Mouse (Mus musculus) naive thymus-derived CD4-positive, alpha-beta T cell, adult 2 months (primary cell): ENCODE data around the gene Radil.

Experiments used
- DNase-seq: peaks from one replicate; pipeline ENCODE4 v3.0.0-alpha.2; 2011; ENCODE audit warnings: low read depth

Gene Radil

DNA sequence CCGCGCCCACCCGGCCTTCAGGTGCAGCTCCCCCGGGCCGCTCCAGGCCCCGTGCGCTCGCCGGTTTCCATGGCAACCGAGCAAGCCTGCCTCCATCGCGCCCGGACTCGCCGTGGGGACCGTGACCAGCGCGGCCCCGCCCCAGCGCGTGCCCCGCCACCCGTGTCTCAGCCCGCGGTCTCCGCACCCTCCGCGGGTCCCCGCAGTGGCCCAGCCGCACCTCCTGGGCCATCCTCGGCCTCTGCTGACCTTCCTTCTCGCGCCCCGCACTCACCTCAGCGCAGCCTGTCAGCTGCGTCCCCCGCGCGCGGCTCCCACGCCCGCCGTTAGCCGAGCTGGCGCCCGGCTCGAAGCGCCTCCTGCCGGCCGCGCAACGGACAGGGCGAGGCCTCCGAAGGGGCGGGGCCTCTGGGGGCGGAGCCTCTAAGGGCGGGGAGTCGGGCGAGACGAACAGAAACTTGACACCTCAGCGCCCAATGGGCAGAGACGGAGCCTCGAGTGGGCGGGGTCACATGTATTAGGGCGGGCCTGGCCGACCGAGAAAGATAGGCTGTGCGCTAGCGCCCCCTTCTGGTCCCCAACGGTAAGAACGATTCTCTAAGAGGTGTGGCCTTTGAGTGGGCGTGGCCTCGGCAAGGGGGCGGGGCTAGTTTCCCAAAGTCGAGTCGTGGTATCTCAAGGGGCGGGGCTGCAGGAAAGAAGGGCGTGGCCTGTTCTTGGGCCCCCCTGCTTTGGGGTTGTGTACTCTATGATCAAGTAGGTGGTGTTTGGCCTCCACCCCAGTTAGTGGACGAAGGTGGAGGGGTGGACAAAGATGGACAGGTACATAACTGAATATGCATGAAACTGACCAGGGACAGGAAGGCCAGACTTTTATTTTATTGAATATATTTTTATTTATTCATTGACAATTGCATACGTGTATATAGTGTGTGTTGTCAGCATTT lies at the start of gene Radil:
Gene Radil (minus strand): TSS at position 393 of the 947 bp plus-strand sequence.
- DNase-seq = peak; percentile 51

DNA sequence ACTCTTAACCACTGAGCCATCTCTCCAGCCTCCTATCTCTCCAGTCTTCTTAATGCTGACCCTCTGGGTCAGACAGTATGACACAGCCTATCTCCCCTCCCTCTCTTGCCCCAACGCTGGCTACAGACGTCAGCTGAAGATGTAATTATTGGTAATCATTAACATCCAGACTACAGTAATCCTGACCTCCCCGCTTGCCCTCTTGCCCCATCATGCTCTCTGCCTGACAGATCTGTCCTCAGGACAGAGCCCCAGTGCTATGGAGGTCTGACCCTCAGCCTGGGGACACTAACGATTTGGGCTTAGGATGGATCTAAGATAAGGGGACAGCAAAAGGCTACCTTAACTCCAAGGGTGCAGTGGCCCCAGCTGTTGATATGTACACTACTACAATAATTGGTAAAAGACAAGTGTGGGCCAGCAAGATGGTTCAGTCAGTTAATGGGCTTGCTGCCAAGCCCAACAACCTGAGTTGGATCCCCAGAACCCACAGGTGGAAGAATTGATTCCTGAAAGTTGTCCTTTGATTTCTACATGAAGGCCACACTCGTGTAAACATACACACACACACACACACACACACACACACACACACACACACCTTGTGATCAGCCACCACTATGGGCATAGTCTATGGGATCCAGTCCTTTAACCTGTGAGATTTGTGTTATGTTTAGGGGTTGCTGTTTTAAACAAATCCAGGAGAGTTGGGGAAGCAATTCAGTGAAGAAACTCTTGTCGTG lies 46.9 kb upstream of the Radil start:
- DNase-seq = no peak

DNA sequence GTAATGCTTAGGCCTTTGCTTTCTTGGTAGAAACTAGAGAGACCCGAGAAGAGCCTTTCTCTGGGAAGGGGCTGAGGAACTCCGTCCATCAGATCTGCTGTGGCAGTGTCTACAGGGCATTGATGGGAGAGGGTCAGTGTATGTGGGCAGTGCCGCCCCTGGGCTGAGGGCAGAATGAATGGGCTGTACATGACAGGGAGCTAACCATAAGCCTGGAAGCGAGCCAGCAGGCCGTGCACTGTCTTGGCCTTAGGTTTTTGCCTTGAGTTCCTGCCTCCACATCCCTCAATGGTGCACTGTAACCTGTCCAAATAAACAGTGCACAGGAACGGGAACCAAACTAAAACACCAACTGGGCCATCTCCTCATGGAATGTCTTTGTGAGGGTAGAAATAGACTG lies 45.8 kb upstream of the Radil start:
- no peak for DNase-seq

DNA sequence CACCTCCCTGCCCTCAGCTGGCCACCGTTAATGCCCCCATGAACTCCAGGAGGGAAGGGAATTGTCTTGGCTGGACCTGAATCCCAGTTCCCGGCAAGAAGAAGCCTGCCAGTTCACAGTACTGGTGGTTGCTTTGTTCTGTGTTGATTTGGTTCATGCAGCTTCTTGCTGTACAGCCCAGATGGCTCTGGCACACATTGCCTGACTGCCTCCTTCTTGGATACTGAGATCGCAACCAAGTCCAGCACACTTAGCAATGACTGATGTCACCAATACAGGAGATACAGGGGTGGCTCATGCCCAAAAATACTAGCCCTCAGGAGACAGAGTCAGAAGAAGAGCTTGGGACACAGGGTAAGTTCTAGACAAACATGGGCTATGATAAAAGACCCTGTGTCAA lies 44.8 kb upstream of the Radil start:
- DNase-seq = no peak

DNA sequence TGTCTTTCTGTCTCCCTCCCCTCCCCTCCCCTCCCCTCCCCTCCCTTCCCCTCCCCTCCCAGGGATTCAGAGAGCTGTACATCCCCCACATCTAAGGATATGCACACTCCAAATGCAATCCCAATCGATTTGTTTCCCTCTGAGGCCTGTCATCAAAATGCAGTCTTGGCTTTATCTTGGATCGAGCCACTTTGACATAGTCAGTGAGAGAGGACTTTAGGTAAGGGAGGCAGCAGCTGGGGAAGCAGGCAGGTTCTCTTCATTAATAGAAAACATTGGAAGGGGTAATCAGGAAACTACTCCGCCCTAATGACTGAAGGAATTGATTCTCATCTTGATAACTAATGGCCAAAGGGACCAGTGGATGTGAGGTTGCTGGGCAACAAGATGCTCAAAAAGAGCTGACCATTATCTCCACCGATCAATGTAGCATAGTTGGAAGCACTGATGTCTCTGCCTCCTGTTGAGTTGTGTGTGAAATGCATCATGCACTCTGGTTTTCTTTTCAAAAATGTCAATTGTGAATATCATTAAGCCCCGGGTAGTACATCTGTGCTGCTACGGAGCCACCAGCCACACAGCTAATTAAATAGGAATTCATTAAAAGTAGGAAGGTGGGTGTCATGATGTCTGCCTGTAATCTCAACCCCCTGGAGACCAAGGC lies 40.2 kb upstream of the Radil start:
- no peak for DNase-seq

DNA sequence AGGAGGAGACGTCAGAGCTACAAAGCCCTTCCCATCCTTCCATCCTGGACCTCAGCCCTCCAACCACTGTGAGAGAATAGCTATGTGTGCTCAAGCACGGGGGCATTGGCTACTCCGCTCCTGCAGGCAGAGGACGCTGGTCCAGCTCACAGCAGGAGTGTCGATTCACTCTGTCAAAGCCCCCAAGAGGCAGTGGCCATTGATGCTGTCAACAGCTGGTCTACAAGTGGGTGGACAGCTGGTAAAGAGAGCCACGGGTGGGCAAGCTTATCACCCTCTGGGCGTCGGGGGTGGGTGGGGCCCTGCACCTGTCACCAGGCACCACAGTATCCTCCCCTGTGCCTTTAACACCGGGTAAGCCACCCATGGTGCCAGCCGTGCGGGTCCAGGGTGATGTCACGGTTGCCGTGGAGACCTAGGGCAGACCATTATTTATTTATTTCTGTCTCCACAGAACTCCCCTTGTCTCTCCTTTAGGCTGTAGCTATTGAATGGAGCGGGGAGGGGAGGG lies 32.8 kb upstream of the Radil start:
- no peak for DNase-seq

DNA sequence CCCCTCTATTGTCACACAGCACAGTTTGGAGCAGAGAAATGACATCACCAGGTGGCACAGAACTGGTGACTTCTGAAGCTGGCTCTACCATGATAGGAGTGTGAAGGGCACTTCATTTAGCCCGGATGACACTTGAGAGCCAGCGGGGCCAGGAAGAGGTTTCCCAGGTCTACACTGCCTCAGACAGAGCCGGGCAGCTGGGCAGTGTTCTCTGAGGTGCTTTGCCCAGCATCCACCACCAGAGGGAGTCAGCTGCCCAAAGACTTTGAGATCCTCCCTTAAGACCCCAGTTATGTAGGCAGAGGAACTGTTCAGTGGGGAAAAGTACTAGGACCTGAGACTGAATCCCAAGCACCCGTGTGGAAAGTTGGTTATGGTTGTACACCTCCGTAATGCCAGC lies 30.6 kb upstream of the Radil start:
- peak; percentile 23 for DNase-seq

DNA sequence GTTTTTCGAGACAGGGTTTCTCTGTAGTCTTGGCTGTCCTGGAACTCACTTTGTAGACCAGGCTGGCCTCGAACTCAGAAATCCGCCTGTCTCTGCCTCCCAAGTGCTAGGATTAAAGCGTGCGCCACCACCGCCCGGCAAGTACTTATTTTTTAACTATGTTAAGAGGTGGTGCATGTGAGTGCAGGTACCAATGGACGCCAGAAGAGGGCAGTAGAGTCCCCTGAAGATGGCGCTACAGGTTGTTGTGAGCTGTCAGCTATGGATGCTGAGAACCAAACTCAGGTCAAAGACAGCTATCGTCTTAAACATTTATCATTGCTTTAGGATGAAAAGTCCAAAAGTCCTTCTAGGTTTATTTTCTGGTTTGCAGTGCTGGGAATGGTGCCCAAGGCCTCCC lies 27.3 kb upstream of the Radil start:
- DNase-seq = no peak

DNA sequence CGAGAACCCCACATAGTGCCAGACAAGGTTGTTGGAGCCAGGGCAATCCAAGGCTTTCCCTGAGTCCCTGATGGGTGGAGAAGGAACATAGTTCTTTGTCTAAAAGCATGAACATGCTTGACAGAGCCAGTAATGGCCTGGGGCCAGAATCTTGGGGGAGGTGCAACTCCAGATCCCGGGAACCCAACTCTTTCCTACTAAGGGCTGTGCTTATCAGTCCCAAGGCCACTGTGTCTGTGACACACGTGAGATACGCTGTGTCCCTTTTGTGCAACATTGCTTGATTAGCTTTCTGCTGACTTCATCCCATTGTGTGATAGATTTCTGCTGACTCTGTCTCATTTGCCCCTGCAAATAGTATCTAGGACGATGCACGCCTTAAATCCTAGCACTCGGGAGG lies 25.9 kb upstream of the Radil start:
- no peak for DNase-seq

DNA sequence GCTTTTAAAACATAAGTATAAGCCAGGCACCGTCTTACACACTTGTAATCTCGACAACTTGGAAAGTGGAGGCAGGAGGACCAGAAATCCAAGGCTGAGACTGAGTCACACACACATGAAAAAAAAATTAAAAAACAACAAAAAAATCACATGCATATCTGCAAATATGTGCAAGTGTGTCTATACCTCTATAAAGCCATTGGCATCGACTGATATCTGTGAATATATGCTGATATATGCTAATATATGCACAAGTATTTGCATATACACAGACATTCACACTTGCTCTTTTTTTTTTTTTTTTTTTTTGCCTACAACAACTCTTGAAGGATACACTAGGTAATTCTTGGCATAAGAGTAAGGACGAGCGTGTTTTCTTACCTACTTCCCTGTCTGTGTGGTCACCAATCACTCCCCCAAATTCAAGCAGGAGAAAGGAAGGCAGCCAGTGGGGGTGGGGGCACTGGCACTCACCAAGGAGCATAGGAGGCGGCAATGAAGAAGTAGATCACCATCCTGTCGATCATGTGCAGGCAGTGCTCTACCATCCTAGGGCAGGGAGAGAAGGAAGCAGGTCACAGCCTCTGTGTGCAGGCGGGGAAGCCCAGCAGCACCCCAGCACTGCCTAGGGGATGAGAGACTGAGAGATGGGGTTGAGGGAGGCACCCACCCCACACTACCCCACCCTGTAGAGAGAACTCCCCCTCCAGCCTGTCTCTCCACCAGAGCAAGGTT lies 23.6 kb upstream of the Radil start:
- no peak for DNase-seq

DNA sequence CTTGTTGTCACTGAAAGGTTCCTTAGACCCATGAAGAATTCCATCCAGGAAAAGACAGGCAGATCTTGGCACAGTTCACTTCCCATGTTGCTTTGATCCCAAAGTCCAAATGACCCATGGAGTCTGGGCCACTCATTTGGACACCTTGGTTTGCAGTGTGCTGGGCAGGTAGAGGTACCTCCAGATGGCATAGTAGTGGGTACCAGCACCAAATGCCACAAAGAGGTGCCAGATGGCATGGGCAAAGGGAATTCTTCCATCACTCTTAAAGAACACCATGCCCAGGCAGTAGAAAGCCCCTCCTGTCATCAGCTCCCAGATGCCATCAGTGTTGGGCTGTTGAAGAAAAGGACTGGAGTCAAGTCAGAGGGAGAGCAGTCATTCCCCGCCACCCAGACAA lies 13.7 kb upstream of the Radil start:
- no peak for DNase-seq

DNA sequence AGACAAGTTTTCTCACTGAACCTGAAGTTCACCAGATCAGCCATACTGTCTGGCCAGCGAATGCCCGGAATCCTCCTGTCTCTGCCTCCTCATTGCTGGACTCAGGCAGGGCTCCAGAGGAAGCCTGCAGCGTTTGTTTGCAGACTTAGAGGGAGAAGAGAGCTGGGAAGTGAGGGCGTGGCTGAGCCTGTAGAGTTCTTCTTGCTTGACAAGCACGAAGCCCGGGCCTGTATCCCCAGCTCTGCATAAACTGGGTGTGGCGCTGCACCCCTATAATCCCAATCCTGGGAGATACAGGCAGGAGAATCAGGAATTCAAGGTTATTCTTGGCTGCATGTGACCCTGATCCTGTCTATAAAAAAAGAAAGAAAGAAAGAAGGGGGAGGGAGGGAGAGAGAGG lies 9.4 kb upstream of the Radil start:
- no peak for DNase-seq

DNA sequence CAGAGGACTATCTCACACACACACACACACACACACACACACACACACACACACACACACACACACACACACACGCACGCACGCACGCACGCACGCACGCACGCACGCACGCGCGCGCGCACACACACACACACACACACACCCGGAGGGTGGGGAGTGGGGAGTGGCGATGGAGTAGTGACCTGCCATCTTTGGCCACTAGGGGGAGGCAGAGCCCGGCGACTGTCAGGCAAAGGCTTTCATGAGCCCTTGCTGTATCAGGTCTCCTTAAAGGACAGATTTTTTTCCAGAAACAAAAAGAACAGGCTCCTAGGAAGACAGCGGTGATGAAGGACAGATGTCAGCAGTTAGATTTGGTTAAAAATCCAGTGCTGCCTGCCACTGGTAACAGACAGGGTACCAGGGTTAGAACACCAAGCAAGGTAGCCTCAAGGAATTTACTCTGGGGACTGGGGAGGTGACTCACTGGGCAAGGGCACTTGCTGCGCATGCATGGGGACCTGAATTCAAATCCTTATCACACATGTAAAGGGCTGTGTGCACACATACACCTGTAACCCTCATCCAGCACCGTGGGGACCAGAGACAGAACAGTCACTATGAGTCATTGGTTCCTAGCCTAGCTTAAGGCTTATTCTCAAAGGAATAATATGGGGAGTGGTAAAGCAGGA lies 6.6 kb upstream of the Radil start:
- DNase-seq = peak; percentile 39

DNA sequence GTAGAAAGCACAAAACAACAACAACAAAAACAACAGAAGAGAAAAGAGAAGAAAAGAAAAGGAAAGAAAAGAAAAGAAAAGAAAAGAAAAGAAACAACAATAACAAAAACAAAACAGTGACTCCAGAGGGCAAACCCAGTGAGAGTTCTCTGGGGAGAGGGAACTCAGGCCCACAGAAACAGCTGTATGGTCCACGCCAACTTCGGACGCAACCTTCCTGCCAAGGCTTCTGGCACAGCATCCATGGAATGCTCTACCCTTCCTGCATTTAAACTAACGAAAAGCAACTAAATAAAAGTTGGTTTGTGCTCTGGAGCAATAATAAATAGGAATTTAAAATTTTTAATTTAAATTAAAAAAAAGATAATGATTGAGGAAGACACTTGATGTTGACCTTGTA lies 5.8 kb upstream of the Radil start:
- no peak for DNase-seq

DNA sequence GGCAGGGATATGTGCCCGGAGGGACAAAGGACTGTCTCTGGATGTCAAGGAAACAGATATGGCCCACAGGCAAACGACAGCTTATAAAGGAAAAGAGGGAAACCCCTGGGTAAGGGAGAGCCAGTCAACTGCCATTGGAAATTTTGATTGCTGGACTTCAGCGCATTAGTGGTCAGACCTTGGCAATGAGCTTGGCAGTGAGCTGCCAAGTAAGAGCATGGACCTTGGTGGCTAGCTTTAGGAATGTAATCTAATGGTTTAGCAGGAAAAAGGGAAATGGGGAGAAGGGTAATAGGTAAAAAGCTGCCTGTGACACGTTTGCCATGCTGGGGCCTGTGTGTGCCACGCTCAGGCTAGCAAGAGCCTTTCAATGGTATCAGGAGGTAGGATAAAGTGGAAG lies 5.0 kb upstream of the Radil start:
- DNase-seq = no peak

DNA sequence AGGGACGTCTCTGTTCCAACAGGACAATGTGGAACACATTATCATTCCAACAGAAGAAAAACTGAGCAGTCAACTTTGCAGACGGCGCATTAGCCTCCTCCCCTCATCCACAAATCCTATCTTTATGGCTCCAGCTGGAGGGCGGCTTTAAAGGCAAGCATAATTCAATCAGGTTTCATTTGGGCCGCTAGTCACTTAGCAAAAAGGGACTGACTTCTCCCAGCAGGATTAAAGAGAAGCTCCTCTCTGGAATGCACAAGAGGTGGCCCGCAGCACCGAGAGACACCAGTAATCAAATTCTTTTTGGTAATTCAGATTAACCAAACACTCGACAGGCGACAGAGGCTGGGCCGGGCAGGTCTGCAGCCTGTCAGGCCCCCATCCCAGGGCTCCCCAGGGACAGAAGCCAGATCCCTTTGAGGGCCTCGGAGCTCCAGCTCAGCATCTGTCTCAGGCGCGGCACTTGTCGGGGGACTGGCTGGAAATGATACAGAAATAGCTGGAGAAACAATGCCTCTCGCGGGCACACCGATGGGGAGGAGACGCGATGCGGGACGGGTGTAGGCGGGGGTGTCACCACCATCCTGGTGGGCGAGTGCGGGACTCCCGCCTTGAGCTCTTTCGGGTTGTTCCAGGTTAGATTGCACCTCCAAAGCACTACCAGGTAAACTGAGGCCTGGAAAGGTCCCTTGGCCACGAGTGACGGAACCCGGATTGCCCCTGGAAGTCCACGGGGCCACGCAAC lies 765 bp downstream of the Radil start:
- no peak for DNase-seq

DNA sequence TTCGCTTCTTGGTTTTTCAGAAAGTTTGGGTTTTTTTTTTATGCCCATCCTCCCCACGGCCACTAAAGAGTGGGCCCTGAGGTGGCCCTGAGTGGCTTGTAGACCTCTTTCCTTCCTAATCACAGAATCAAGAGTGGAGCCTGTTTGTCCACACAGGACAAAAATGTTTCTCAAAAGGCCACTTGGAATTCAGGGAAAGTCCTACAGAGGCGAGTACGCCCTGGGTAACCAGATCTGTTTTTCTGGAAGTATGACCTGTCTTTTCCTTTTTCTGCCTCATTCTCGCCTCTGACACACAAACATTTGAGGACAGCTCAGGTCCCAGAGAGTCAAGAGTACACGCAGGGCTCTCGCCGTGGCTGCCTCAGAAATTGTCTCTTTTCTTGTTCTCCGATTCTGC lies 1.5 kb downstream of the Radil start:
- DNase-seq = no peak

DNA sequence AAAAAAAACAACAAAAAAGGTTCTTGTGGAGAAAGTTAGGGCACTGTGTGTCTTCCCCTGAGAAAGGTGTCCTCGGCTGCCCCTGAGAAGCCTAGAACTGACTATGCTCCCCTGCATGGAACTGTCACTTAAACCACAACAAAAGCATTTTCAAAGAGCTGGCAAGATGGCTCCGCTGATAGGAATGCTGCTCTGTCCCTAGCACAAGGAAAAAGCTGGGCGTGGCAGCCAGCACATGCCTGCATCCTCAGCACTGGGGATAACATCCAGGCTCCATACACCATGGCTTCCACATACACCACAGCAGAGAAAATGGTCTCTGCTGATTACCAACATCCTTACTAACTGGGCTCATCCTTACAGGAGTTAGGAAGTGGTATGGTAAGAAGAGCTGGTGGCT lies 3.8 kb downstream of the Radil start:
- DNase-seq = no peak

DNA sequence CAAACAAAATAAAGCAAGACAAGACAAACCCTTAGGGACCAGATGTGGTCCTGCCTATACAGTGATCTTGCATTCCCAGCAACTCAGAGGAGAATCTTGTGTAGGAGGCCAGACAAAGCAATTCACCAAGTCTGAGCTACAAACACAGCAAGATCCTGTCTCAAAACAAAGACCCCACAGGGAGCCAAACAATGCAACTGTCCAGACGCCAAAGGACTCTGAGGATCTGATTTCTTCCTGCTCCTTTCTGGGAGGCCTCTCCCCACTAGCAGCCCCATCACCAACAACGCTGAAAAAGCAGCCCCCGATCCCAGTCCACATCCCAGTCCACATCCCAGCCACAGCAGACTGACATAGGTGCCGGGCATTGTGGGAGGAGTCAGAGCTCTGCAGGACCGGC lies 4.6 kb downstream of the Radil start:
- DNase-seq = no peak

DNA sequence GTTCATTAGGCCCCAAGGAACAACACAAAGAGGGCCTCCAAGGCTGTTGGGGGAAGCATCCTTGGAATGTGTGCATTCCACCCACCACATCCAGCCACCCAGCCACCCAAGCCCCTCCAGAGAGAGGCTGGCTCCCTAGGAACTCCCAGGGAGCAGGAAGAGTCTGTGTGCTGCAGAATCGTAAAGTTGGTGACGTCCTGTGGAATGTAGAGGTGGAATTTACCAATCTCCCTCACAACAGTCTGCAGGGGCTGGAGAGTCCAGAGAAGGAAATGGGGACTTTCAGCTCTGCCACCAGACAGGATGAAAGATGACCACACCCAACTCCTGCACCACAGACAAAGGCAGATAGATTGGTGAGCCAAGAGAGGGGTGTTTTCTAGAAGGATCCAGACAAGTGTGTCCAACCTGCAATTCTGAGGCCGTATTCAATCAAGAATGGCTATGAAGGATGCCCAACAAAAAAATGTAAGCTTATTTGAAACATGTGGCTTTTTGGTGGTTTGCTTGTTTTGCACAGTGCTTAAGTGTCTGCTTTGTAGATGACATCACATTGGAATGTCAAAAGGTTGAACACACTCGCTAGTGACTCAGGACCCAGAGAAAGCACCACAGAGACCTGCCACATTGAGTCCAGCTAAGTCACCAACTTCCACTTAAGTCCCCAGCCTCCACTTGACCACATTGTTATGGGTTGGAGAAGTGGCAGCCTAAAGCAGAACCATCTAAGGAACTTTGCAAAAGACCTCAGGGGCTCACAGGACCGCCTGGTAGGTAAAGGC lies 5.7 kb downstream of the Radil start:
- no peak for DNase-seq
